Mouse (Mus musculus): ENCODE data around the gene Mpp5.

Gene Mpp5

GRCm38 (mm10) chr12:78842429-78842828 is 93.7 kb downstream of the Mpp5 start:
- DNase-seq (ENCODE audit: low spot score): no peak

- DNase-seq (ENCODE audit: low spot score): no peak
Observed at GRCm38 (mm10) chr12:78848246-78848645, 99.5 kb downstream of the Mpp5 start.

GRCm38 (mm10) chr12:78860921-78861495 is 112.3 kb downstream of the Mpp5 start:
- peak; percentile 33 for DNase-seq (ENCODE audit: low spot score)

GRCm38 (mm10) chr12:78861496-78862253 is 113.0 kb downstream of the Mpp5 start, which contains the start of the genes Atp6v1d and Eif2s1:
Atp6v1d (minus strand) TSS chr12:78861638.
Eif2s1 (plus strand) TSS chr12:78861819.
- DNase-seq (ENCODE audit: low spot score): peak; percentile 99

- no peak for DNase-seq (ENCODE audit: low spot score)
Observed at GRCm38 (mm10) chr12:78862254-78862730, 113.6 kb downstream of the Mpp5 start.

- peak; percentile 62 for DNase-seq (ENCODE audit: low spot score)
Observed at GRCm38 (mm10) chr12:78865434-78865833, 116.7 kb downstream of the Mpp5 start.

- DNase-seq (ENCODE audit: low spot score): no peak
Observed at GRCm38 (mm10) chr12:78868115-78868514, 119.4 kb downstream of the Mpp5 start.

GRCm38 (mm10) chr12:78874581-78874980 is 125.9 kb downstream of the Mpp5 start:
- no peak for DNase-seq (ENCODE audit: low spot score)

GRCm38 (mm10) chr12:78890062-78890461 is 141.4 kb downstream of the Mpp5 start:
- DNase-seq (ENCODE audit: low spot score): no peak

Measured in c-Kit-positive CD71-positive TER-119-positive erythroid progenitor cells, embryonic 14.5 days (primary cell).